Mouse (Mus musculus): ENCODE data around the gene Cd99l2. TPM values are rescaled to one million over a fixed set of nuclear protein-coding genes. Genes with fewer than 3 reads are reported as not detected.
A peak's percentile ranks its signal among the peaks of the same experiment; 100 is the strongest.

The Cd99l2 gene
- total RNA-seq, 2 experiments from 2014 or later, result 65.6 to 66.7 TPM

- Histone ChIP-seq H3K27ac (no peak overlapping the region), H3K4me3 (no peak overlapping the region)
- no peak for TF ChIP-seq CTCF (IDR thresholded peaks at IDR 0.05)
- intact Hi-C loops (cut with DNase I), result no loop called here
- DNase-seq (ENCODE audit: extremely low spot score in 1 of 2, low spot score in 2 of 2), result no peak
These were observed 79.9 kb downstream of the Cd99l2 start for GRCm38 (mm10) chrX:71412776-71413175.

- TF ChIP-seq CTCF (IDR thresholded peaks at IDR 0.05), result no peak
- Histone ChIP-seq H3K4me3 (no peak overlapping the region), H3K27ac (no peak overlapping the region)
- intact Hi-C loops (cut with DNase I), result no loop called here
- no peak for DNase-seq (ENCODE audit: extremely low spot score in 1 of 2, low spot score in 2 of 2)
These were observed 84.3 kb downstream of the Cd99l2 start for GRCm38 (mm10) chrX:71408386-71408785.

- H3K4me3 ChIP-seq, result no peak overlapping the region
- no peak overlapping the region for H3K27ac ChIP-seq
- no peak for DNase-seq (ENCODE audit: extremely low spot score in 1 of 2, low spot score in 2 of 2)
- TF ChIP-seq CTCF (IDR thresholded peaks at IDR 0.05), result no peak
- intact Hi-C loops (cut with DNase I), result no loop called here
These were observed 86.4 kb downstream of the Cd99l2 start for GRCm38 (mm10) chrX:71406290-71406689.

- TF ChIP-seq CTCF (IDR thresholded peaks at IDR 0.05), result no peak
- DNase-seq (ENCODE audit: extremely low spot score in 1 of 2, low spot score in 2 of 2), result no peak
- Histone ChIP-seq H3K4me3 (no peak overlapping the region), H3K27ac (no peak overlapping the region)
- intact Hi-C loops (cut with DNase I), result no loop called here
These were observed 96.3 kb downstream of the Cd99l2 start for GRCm38 (mm10) chrX:71396326-71396725.

GRCm38 (mm10) chrX:71381571-71381970 is 111.1 kb downstream of the Cd99l2 start:
- peak; percentile 58 for TF ChIP-seq CTCF (IDR thresholded peaks at IDR 0.05)
- Histone ChIP-seq H3K4me3 (no peak overlapping the region), H3K27ac (no peak overlapping the region)
- intact Hi-C loops (cut with DNase I), result loop anchor here (5.0 kb wide), 1 partner anchor 799 kb away; no protein-coding TSS in a partner anchor
- peak; percentile 10 to 19 for DNase-seq (ENCODE audit: extremely low spot score in 1 of 2, low spot score in 2 of 2)

GRCm38 (mm10) chrX:71378435-71378834 is 114.2 kb downstream of the Cd99l2 start:
- TF ChIP-seq CTCF (IDR thresholded peaks at IDR 0.05), result no peak
- intact Hi-C loops (cut with DNase I), result no loop called here
- H3K4me3 ChIP-seq, result no peak overlapping the region
- H3K27ac ChIP-seq, result no peak overlapping the region
- DNase-seq (ENCODE audit: extremely low spot score in 1 of 2, low spot score in 2 of 2), result no peak

- no peak for DNase-seq (ENCODE audit: extremely low spot score in 1 of 2, low spot score in 2 of 2)
- intact Hi-C loops (cut with DNase I), result no loop called here
These were observed 115.9 kb downstream of the Cd99l2 start for GRCm38 (mm10) chrX:71376781-71377180.

More at GRCm38 (mm10) chrX:71376781-71377180, 115.9 kb downstream of the Cd99l2 start:
- Histone ChIP-seq H3K4me3 (no peak overlapping the region), H3K27ac (no peak overlapping the region)
- TF ChIP-seq CTCF (IDR thresholded peaks at IDR 0.05), result no peak

Small RNA genes within 50 kb of the gene (microRNA-seq; reads per million reads assigned to microRNA genes)
- gene Gm23945, result 0 reads per million in 2 experiments

Other genes with a start within 250 kb of the Cd99l2 start
- gene Mtmr1, start 128.1 kb downstream of the Cd99l2 start, total RNA-seq (2021), result 10 to 100 TPM; 44.4 to 47.4 TPM
- 10 to 100 TPM; 24.0 to 33.7 TPM for gene Hmgb3, start 63.1 kb upstream of the Cd99l2 start, total RNA-seq (2021)
- under 1 TPM; 0.34 to 0.37 TPM for gene Gpr50, start 170.8 kb upstream of the Cd99l2 start, total RNA-seq (2021)